Mouse (Mus musculus) midbrain, embryonic 13.5 days (tissue): ENCODE measurements around the gene Dao. TPM values are rescaled to one million over a fixed set of nuclear protein-coding genes. Genes with fewer than 3 reads are reported as not detected.
A peak's percentile ranks its signal among the peaks of the same experiment; 100 is the strongest.

Experiments
- ATAC-seq: fragments of 200-750 bp; cut with Nextera tagmentation; 2 replicates; pipeline ENCODE4 v1.8.0; 2017; ENCODE audit warnings: mild to moderate bottlenecking, moderate TSS enrichment, moderate library complexity
- H3K27ac ChIP-seq: fragments of 300-500 bp; sonication (generic); 2 replicates; pipeline ENCODE4 v1.5.1; 2015; ENCODE audit warnings: inconsistent platforms, mild to moderate bottlenecking, moderate library complexity
- H3K27me3 ChIP-seq: fragments of 300-500 bp; sonication (generic); 2 replicates; pipeline ENCODE4 v1.6.1; 2015; ENCODE audit warnings: mild to moderate bottlenecking, inconsistent platforms
- H3K36me3 ChIP-seq: fragments of 300-500 bp; sonication (generic); 2 replicates; pipeline ENCODE4 v1.6.1; 2015; ENCODE audit warnings: mild to moderate bottlenecking, inconsistent platforms
- H3K4me1 ChIP-seq: fragments of 300-500 bp; sonication (generic); replicated peaks from 2 replicates; pipeline ENCODE4 v1.6.1; 2015; ENCODE audit warnings: inconsistent platforms
- H3K4me2 ChIP-seq: fragments of 300-500 bp; sonication (generic); replicated peaks from 2 replicates; pipeline ENCODE4 v1.6.1; 2015; ENCODE audit warnings: moderate library complexity, mild to moderate bottlenecking, inconsistent platforms
- H3K4me3 ChIP-seq: fragments of 300-500 bp; sonication (generic); replicated peaks from 2 replicates; pipeline ENCODE4 v1.5.1; 2015; ENCODE audit warnings: mild to moderate bottlenecking, inconsistent platforms
- H3K9ac ChIP-seq: fragments of 300-500 bp; sonication (generic); replicated peaks from 2 replicates; pipeline ENCODE4 v1.6.1; 2015; ENCODE audit warnings: mild to moderate bottlenecking, inconsistent platforms
- H3K9me3 ChIP-seq: fragments of 300-500 bp; sonication (generic); 2 replicates; pipeline ENCODE4 v1.6.1; 2016; ENCODE audit warnings: mild to moderate bottlenecking, inconsistent platforms
- WGBS: fragments of 180-500 bp; shearing (Covaris S2); methylation state at CpG from one replicate; pipeline ENCODE4 v1.1.7; 2015; 5-methylcytosine and 5-hydroxymethylcytosine counted together
- polyA plus RNA-seq: library from polyadenylated mRNA; unstranded; fragments of >200 nt; fragmentation: Nextera tagmentation; extraction: Ambion mirVana; gene quantifications from 2 replicates; pipeline ENCODE4 v1.2.1, GENCODE M21; 2015

The Dao gene
- polyA plus RNA-seq, 1 experiment from 2014 or later, result not detected

- H3K9ac ChIP-seq, result no peak overlapping the region
- H3K4me1 ChIP-seq, result 0 out of 2 replicates have a peak, but pooled peaks cover 2% of the 10 kb centered on the region
- WGBS, result 87% methylated on average over 7 of the region's 7 CpGs
- H3K9me3 ChIP-seq, result no peaks in the 10 kb centered on the region
- H3K27me3 ChIP-seq, result no peaks in the 10 kb centered on the region
- no peak for ATAC-seq
- no peak overlapping the region for H3K4me2 ChIP-seq
- H3K36me3 ChIP-seq, result peaks cover 58% of the 10 kb centered on the region
- no peak overlapping the region for H3K4me3 ChIP-seq
- no peak overlapping the region for H3K27ac ChIP-seq
These were observed 30.9 kb downstream of the Dao start for GRCm38 (mm10) chr5:114034393-114034792.

- Histone ChIP-seq H3K4me2 (no peak overlapping the region), H3K9me3 (no peaks in the 10 kb centered on the region), H3K27ac (no peak overlapping the region), H3K36me3 (peaks cover 50% of the 10 kb centered on the region), H3K4me3 (no peak overlapping the region), H3K27me3 (no peaks in the 10 kb centered on the region), H3K9ac (no peak overlapping the region), H3K4me1 (no peaks in the 10 kb centered on the region)
- no peak for ATAC-seq
- 44% methylated on average over 10 of the region's 10 CpGs for WGBS
These were observed 31.6 kb downstream of the Dao start for GRCm38 (mm10) chr5:114035111-114035510.

- H3K4me3 ChIP-seq, result no peak overlapping the region
- H3K27me3 ChIP-seq, result 0 out of 2 replicates have a peak, but pooled peaks cover 6% of the 10 kb centered on the region
- ATAC-seq, result no peak
- H3K4me1 ChIP-seq, result 0 out of 2 replicates have a peak, but pooled peaks cover 5% of the 10 kb centered on the region
- H3K9me3 ChIP-seq, result no peaks in the 10 kb centered on the region
- H3K27ac ChIP-seq, result no peak overlapping the region
- H3K36me3 ChIP-seq, result peaks cover 50% of the 10 kb centered on the region
- H3K4me2 ChIP-seq, result no peak overlapping the region
- H3K9ac ChIP-seq, result no peak overlapping the region
- 25% methylated on average over 7 of the region's 8 CpGs for WGBS
These were observed 37.0 kb downstream of the Dao start for GRCm38 (mm10) chr5:114040508-114040907.

- H3K4me1 ChIP-seq, result 0 out of 2 replicates have a peak, but pooled peaks cover 5% of the 10 kb centered on the region
- no peaks in the 10 kb centered on the region for H3K9me3 ChIP-seq
- H3K4me3 ChIP-seq, result no peak overlapping the region
- H3K27ac ChIP-seq, result no peak overlapping the region
- H3K9ac ChIP-seq, result no peak overlapping the region
- H3K27me3 ChIP-seq, result 0 out of 2 replicates have a peak, but pooled peaks cover 6% of the 10 kb centered on the region
- H3K4me2 ChIP-seq, result no peak overlapping the region
- 64% methylated on average over 1 of the region's 1 CpGs for WGBS
- peaks cover 51% of the 10 kb centered on the region for H3K36me3 ChIP-seq
- ATAC-seq, result no peak
These were observed 37.4 kb downstream of the Dao start for GRCm38 (mm10) chr5:114040911-114041310.

GRCm38 (mm10) chr5:114041327-114041930, 37.9 kb downstream of the Dao start:
- Histone ChIP-seq H3K36me3 (peaks cover 51% of the 10 kb centered on the region), H3K27me3 (0 out of 2 replicates have a peak, but pooled peaks cover 6% of the 10 kb centered on the region), H3K4me3 (no peak overlapping the region), H3K9ac (no peak overlapping the region), H3K4me1 (0 out of 2 replicates have a peak, but pooled peaks cover 5% of the 10 kb centered on the region), H3K9me3 (no peaks in the 10 kb centered on the region), H3K27ac (no peak overlapping the region), H3K4me2 (no peak overlapping the region)
- WGBS, result 24% methylated on average over 15 of the region's 15 CpGs
- no peak for ATAC-seq

DNA sequence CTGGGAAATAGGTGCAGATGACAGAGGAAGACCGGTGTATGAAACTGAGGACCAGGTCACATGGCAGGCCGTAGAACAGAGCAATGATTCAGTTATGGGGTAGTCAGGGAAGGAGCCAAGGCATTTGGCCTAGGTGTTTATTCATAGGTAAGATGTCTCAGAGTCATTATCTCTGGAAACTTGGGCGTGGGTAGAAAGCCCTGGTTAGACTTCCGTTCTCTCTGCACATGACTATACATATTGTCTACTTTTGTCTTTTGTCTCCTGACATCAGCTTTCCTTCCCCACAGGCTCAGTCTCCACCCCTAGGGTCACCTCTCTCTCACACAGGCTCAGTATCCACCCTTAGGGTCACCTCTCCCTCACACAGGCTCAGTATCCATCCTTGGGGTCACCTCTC, 40.3 kb downstream of the Dao start:
- H3K9ac ChIP-seq, result no peak overlapping the region
- 0 out of 2 replicates have a peak, but pooled peaks cover 6% of the 10 kb centered on the region for H3K27me3 ChIP-seq
- peaks cover 7% of the 10 kb centered on the region; the same call in 1 of the 2 replicates for H3K4me1 ChIP-seq

GRCm38 (mm10) chr5:114045134-114045533, 41.6 kb downstream of the Dao start:
- no peak overlapping the region for H3K9ac ChIP-seq
- no peak overlapping the region for H3K27ac ChIP-seq
- peaks cover 12% of the 10 kb centered on the region; the same call in 1 of the 2 replicates for H3K4me1 ChIP-seq
- ATAC-seq, result no peak
- 75% methylated on average over 1 of the region's 1 CpGs for WGBS
- H3K4me2 ChIP-seq, result no peak overlapping the region
- no peak overlapping the region for H3K4me3 ChIP-seq
- 0 out of 2 replicates have a peak, but pooled peaks cover 6% of the 10 kb centered on the region for H3K27me3 ChIP-seq
- no peaks in the 10 kb centered on the region for H3K9me3 ChIP-seq
- H3K36me3 ChIP-seq, result peaks cover 44% of the 10 kb centered on the region

More for the DNA sequence above, 40.3 kb downstream of the Dao start:
- WGBS, result 86% methylated on average over 4 of the region's 4 CpGs
- Histone ChIP-seq H3K9me3 (no peaks in the 10 kb centered on the region), H3K4me2 (no peak overlapping the region), H3K27ac (no peak overlapping the region), H3K4me3 (no peak overlapping the region), H3K36me3 (peaks cover 39% of the 10 kb centered on the region)
- no peak for ATAC-seq

DNA sequence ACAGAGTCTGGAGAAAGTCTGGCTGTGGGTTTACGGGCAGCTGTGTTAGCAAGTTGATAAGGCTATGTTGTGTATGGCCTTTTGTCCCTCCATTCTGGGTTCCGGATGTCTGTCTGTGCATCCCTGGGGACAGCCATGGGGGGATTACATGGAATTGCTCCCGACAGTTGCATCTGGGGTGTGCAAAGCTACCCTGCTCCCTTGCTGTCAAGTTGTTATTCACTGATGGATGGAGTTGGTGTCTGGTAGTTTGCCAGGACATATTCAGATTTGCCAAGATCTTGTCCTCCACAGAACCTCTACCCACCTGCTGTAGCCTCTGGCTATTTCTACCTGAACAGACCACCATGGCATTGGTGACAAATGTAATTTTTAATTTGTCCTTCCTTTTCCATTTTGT, 42.6 kb downstream of the Dao start:
- Histone ChIP-seq H3K27me3 (0 out of 2 replicates have a peak, but pooled peaks cover 4% of the 10 kb centered on the region), H3K9ac (no peak overlapping the region; the same call in 1 of the 2 replicates), H3K4me2 (no peak overlapping the region), H3K4me3 (no peak overlapping the region), H3K9me3 (no peaks in the 10 kb centered on the region), H3K27ac (no peak overlapping the region), H3K4me1 (peaks cover 12% of the 10 kb centered on the region; the same call in 1 of the 2 replicates), H3K36me3 (peaks cover 53% of the 10 kb centered on the region)
- WGBS, result 78% methylated on average over 3 of the region's 3 CpGs
- no peak for ATAC-seq

- H3K27me3 ChIP-seq, result 0 out of 2 replicates have a peak, but pooled peaks cover under 1% of the 10 kb centered on the region
- H3K4me3 ChIP-seq, result no peak overlapping the region
- ATAC-seq, result no peak
- peaks cover 11% of the 10 kb centered on the region; the same call in 1 of the 2 replicates for H3K4me1 ChIP-seq
- H3K4me2 ChIP-seq, result no peak overlapping the region
- no peaks in the 10 kb centered on the region for H3K9me3 ChIP-seq
- H3K27ac ChIP-seq, result no peak overlapping the region
- peaks cover 54% of the 10 kb centered on the region for H3K36me3 ChIP-seq
- 56% methylated on average over 3 of the region's 3 CpGs for WGBS
- no peak overlapping the region for H3K9ac ChIP-seq
These were observed 43.1 kb downstream of the Dao start for GRCm38 (mm10) chr5:114046604-114047003.

GRCm38 (mm10) chr5:114047182-114047581, 43.7 kb downstream of the Dao start:
- Histone ChIP-seq H3K4me3 (no peak overlapping the region), H3K4me1 (peaks cover 10% of the 10 kb centered on the region; the same call in 1 of the 2 replicates), H3K36me3 (peaks cover 50% of the 10 kb centered on the region), H3K9me3 (no peaks in the 10 kb centered on the region), H3K9ac (no peak overlapping the region), H3K27me3 (no peaks in the 10 kb centered on the region), H3K4me2 (no peak overlapping the region), H3K27ac (no peak overlapping the region)
- no peak for ATAC-seq
- WGBS, result 78% methylated on average over 5 of the region's 5 CpGs

DNA sequence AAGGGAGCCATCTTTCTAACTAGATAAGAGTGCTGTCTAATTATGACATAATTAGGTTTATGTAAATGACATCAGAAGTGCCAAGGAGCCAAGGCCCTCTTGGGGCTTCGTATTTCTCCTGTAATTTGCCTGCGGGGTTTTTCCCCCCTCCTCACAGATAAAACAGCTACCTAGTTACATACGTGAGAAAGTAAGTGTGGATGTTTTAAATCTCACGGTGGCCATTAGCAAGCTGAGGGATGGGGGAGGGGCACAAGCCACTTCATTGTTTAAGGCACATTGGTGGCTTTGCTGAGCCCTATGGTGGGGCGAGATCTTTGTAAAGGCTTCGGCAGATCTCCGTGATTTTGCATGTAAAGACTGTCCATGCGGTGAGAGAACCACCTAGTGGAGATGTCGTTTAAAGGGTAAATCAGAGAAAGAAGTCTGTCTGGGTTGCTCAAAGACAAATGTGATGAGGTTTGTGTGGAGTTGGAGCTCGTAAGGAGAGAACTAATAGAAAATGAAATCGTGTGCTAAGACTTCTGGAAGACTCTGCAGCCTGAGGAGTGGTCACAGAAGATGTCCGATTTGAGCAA, 45.3 kb downstream of the Dao start:
- no peaks in the 10 kb centered on the region for H3K27me3 ChIP-seq
- H3K27ac ChIP-seq, result no peak overlapping the region
- H3K36me3 ChIP-seq, result peaks cover 46% of the 10 kb centered on the region
- ATAC-seq, result no peak
- peaks cover 11% of the 10 kb centered on the region; the same call in 1 of the 2 replicates for H3K4me1 ChIP-seq
- 56% methylated on average over 12 of the region's 12 CpGs for WGBS
- no peak overlapping the region for H3K4me2 ChIP-seq
- no peak overlapping the region for H3K4me3 ChIP-seq
- 0 out of 2 replicates have a peak overlapping the region, but pooled peaks have one; percentile 7 for H3K9ac ChIP-seq
- no peaks in the 10 kb centered on the region for H3K9me3 ChIP-seq

- Histone ChIP-seq H3K4me3 (no peak overlapping the region), H3K9ac (no peak overlapping the region), H3K27me3 (no peaks in the 10 kb centered on the region), H3K27ac (no peak overlapping the region), H3K9me3 (no peaks in the 10 kb centered on the region), H3K36me3 (peaks cover 61% of the 10 kb centered on the region), H3K4me1 (peaks cover 11% of the 10 kb centered on the region; the same call in 1 of the 2 replicates), H3K4me2 (peak overlapping the region; percentile 3; the same call in 1 of the 2 replicates)
- peak; percentile 43 for ATAC-seq
- 31% methylated on average over 9 of the region's 9 CpGs for WGBS
These were observed 48.8 kb downstream of the Dao start for GRCm38 (mm10) chr5:114052246-114052761.
